Mouse (Mus musculus) hindbrain, embryonic 11.5 days (tissue): ENCODE measurements around the gene Gigyf2. TPM values are rescaled to one million over a fixed set of nuclear protein-coding genes. Genes with fewer than 3 reads are reported as not detected.

Experiments
- ATAC-seq: fragments of 200-750 bp; cut with Nextera tagmentation; 2 replicates; pipeline ENCODE4 v1.8.0; 2017; ENCODE audit warnings: mild to moderate bottlenecking, moderate TSS enrichment, moderate library complexity; ENCODE audit not compliant: low FRiP score
- DNase-seq: peaks from one replicate; pipeline ENCODE4 v3.0.0-alpha.2; 2015; ENCODE audit warnings: low spot score
- H3K27ac ChIP-seq: fragments of 300-500 bp; sonication (generic); 2 replicates; pipeline ENCODE4 v1.5.1; 2014; ENCODE audit warnings: mild to moderate bottlenecking, low read depth, low read length
- H3K27me3 ChIP-seq: fragments of 300-500 bp; sonication (generic); 2 replicates; pipeline ENCODE4 v1.6.1; 2014; ENCODE audit warnings: mild to moderate bottlenecking, low read length, moderate library complexity, mixed read lengths; ENCODE audit not compliant: control insufficient read depth, insufficient read depth
- H3K36me3 ChIP-seq: fragments of 300-500 bp; sonication (generic); 2 replicates; pipeline ENCODE4 v1.6.1; 2014; ENCODE audit warnings: mild to moderate bottlenecking, low read length, moderate library complexity, mixed read lengths; ENCODE audit not compliant: control insufficient read depth, insufficient read depth
- H3K4me1 ChIP-seq: fragments of 300-500 bp; sonication (generic); replicated peaks from 2 replicates; pipeline ENCODE4 v1.6.1; 2014; ENCODE audit warnings: low read length, mixed read lengths; ENCODE audit not compliant: control insufficient read depth, insufficient read depth
- H3K4me2 ChIP-seq: fragments of 300-500 bp; sonication (generic); replicated peaks from 2 replicates; pipeline ENCODE4 v1.6.1; 2014; ENCODE audit warnings: mild to moderate bottlenecking, low read depth, low read length
- H3K4me3 ChIP-seq: fragments of 300-500 bp; sonication (generic); 2 replicates; pipeline ENCODE4 v1.5.1; 2014; ENCODE audit warnings: low read depth, low read length
- H3K9ac ChIP-seq: fragments of 300-500 bp; sonication (generic); 2 replicates; pipeline ENCODE4 v1.6.1; 2014; ENCODE audit warnings: low read depth, low read length
- H3K9me3 ChIP-seq: fragments of 300-500 bp; sonication (generic); 2 replicates; pipeline ENCODE4 v1.6.1; 2016; ENCODE audit warnings: low read length; ENCODE audit not compliant: control insufficient read depth
- WGBS: fragments of 180-500 bp; shearing (Covaris S2); extraction: QIAGEN DNeasy Blood & Tissue Kit; methylation state at CpG from one replicate; pipeline ENCODE4 v1.1.7; 2014; 5-methylcytosine and 5-hydroxymethylcytosine counted together
- polyA plus RNA-seq: library from polyadenylated mRNA; unstranded; fragments of >200 nt; fragmentation: Nextera tagmentation; extraction: Ambion mirVana; gene quantifications from 2 replicates; pipeline ENCODE4 v1.2.1, GENCODE M21; 2014

Gene Gigyf2
- polyA plus RNA-seq, 1 experiment from 2014 or later, result 68.2 TPM

GRCm38 (mm10) chr1:87475076-87475895 is 148.5 kb downstream of the Gigyf2 start:
- peaks cover 10% of the 10 kb centered on the region for H3K27me3 ChIP-seq
- H3K36me3 ChIP-seq, result no peaks in the 10 kb centered on the region
- ATAC-seq, result peak; percentile 47
- no peak overlapping the region for H3K27ac ChIP-seq
- no peaks in the 10 kb centered on the region for H3K9me3 ChIP-seq
- H3K4me3 ChIP-seq, result peak overlapping the region; percentile 28
- peak overlapping the region; percentile 40; the same call in 1 of the 2 replicates for H3K9ac ChIP-seq
- H3K4me1 ChIP-seq, result peaks cover 2% of the 10 kb centered on the region; the same call in 1 of the 2 replicates
- H3K4me2 ChIP-seq, result peak overlapping the region; percentile 77
- WGBS, result 3% methylated on average over 37 of the region's 42 CpGs
- DNase-seq, result peak; percentile 37

GRCm38 (mm10) chr1:87482546-87482945 is 155.7 kb downstream of the Gigyf2 start:
- Histone ChIP-seq H3K36me3 (no peaks in the 10 kb centered on the region), H3K4me2 (no peak overlapping the region), H3K27ac (no peak overlapping the region), H3K27me3 (no peaks in the 10 kb centered on the region), H3K9me3 (no peaks in the 10 kb centered on the region), H3K9ac (no peak overlapping the region), H3K4me3 (no peak overlapping the region), H3K4me1 (no peaks in the 10 kb centered on the region)
- ATAC-seq (no peak), DNase-seq (no peak)
- WGBS, result 89% methylated on average over 4 of the region's 4 CpGs

- no peak overlapping the region for H3K27ac ChIP-seq
- no peaks in the 10 kb centered on the region for H3K9me3 ChIP-seq
- H3K4me2 ChIP-seq, result no peak overlapping the region
- ATAC-seq, result no peak
- H3K9ac ChIP-seq, result no peak overlapping the region
- H3K4me1 ChIP-seq, result no peaks in the 10 kb centered on the region
- 82% methylated on average over 6 of the region's 6 CpGs for WGBS
- H3K27me3 ChIP-seq, result no peaks in the 10 kb centered on the region
- no peak overlapping the region for H3K4me3 ChIP-seq
- no peak for DNase-seq
- no peaks in the 10 kb centered on the region for H3K36me3 ChIP-seq
Observed at GRCm38 (mm10) chr1:87486386-87486785, 159.6 kb downstream of the Gigyf2 start.

- Histone ChIP-seq H3K27me3 (no peaks in the 10 kb centered on the region), H3K4me1 (no peaks in the 10 kb centered on the region), H3K9ac (no peak overlapping the region), H3K4me2 (no peak overlapping the region), H3K36me3 (no peaks in the 10 kb centered on the region), H3K27ac (no peak overlapping the region), H3K9me3 (no peaks in the 10 kb centered on the region), H3K4me3 (no peak overlapping the region)
- 91% methylated on average over 3 of the region's 3 CpGs for WGBS
- ATAC-seq (no peak), DNase-seq (no peak)
Observed at GRCm38 (mm10) chr1:87492285-87492684, 165.5 kb downstream of the Gigyf2 start.

GRCm38 (mm10) chr1:87493542-87493941 is 166.7 kb downstream of the Gigyf2 start:
- no peak overlapping the region for H3K4me3 ChIP-seq
- H3K4me2 ChIP-seq, result no peak overlapping the region
- H3K4me1 ChIP-seq, result no peaks in the 10 kb centered on the region
- H3K9ac ChIP-seq, result no peak overlapping the region
- no peaks in the 10 kb centered on the region for H3K27me3 ChIP-seq
- no peaks in the 10 kb centered on the region for H3K36me3 ChIP-seq
- ATAC-seq (no peak), DNase-seq (no peak)
- no peaks in the 10 kb centered on the region for H3K9me3 ChIP-seq
- no peak overlapping the region for H3K27ac ChIP-seq
- WGBS, result 83% methylated on average over 4 of the region's 4 CpGs

Other genes with a start within 250 kb of the Gigyf2 start
- gene Alppl2, start 237.1 kb upstream of the Gigyf2 start, polyA plus RNA-seq, result not detected in 2 replicates
- not detected in 2 replicates for gene Alpi, start 225.4 kb upstream of the Gigyf2 start, polyA plus RNA-seq
- not detected in 2 replicates for gene Akp3, start 202.0 kb upstream of the Gigyf2 start, polyA plus RNA-seq
- 10.0 and 14.7 TPM in 2 replicates for gene Ecel1, start 170.5 kb upstream of the Gigyf2 start, polyA plus RNA-seq
- gene Prss56, start 143.7 kb upstream of the Gigyf2 start, polyA plus RNA-seq, result 1.9 and 3.3 TPM in 2 replicates
- gene Chrnd, start 136.4 kb upstream of the Gigyf2 start, polyA plus RNA-seq, result 0.47 TPM in 1 of 2 replicates, not detected in the other
- gene Chrng, start 122.3 kb upstream of the Gigyf2 start, polyA plus RNA-seq, result 0.73 and 1.0 TPM in 2 replicates
- gene Eif4e2, start 113.1 kb upstream of the Gigyf2 start, polyA plus RNA-seq, result 132 and 134 TPM in 2 replicates
- gene Efhd1, start 62.6 kb upstream of the Gigyf2 start, polyA plus RNA-seq, result 0.14 and 0.52 TPM in 2 replicates
- 8.1 and 8.8 TPM in 2 replicates for gene Kcnj13, start 67.7 kb downstream of the Gigyf2 start, polyA plus RNA-seq
- gene Snorc, start 143.3 kb downstream of the Gigyf2 start, polyA plus RNA-seq, result not detected in 2 replicates
- gene Neu2, start 182.9 kb downstream of the Gigyf2 start, polyA plus RNA-seq, result not detected in 2 replicates
- 2.3 and 2.9 TPM in 2 replicates for gene Ngef, start 246.9 kb downstream of the Gigyf2 start, polyA plus RNA-seq